Mouse (Mus musculus) brain, embryonic 14.5 days (tissue): ENCODE measurements around the gene Car5a.

Source experiments
- CTCF ChIP-seq: fragments of 200-500 bp; IDR thresholded peaks from 2 replicates; pipeline ENCODE4 v1.5.1; 2012; ENCODE audit warnings: inconsistent platforms, mild to moderate bottlenecking, moderate library complexity, borderline replicate concordance; ENCODE audit not compliant: insufficient read depth, insufficient read length; ENCODE audit errors: extremely low read depth
- POLR2A ChIP-seq: fragments of 200-500 bp; IDR thresholded peaks from 2 replicates; pipeline ENCODE4 v1.6.1; 2012; ENCODE audit warnings: mild to moderate bottlenecking, inconsistent platforms, borderline replicate concordance; ENCODE audit not compliant: poor library complexity, insufficient read depth, insufficient read length, severe bottlenecking; ENCODE audit errors: extremely low read depth

- TF ChIP-seq CTCF (no peak), POLR2A (no peak)
These were observed 10.4 kb upstream of the Car5a start for GRCm38 (mm10) chr8:121954981-121955555.
